Mouse (Mus musculus): ENCODE data around the gene Slc9a5.

DNA sequence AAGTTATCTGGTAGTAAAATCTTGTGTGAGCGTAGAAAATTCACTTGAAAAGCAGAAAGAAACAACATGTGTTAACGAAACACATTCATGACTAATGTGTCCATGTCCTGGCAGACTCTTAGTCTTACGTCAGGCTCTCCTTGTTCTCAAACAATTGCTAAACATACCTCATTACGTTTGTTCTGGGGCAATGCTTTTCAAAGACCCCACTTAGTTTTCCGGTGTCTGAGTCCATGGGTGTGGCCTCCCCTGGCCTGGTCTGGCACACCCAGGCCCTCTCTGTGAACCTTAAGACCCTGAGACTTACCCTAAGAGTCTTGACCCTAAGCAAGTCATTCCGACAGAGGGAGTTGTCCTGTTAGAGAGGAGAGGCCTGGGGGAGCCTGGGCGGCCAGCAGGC lies 45.3 kb downstream of the Slc9a5 start:
- TF ChIP-seq ZNF384 (IDR thresholded peaks at IDR 0.05; ENCODE audit: low read depth, low read length) = no peak
- no peak for TF ChIP-seq MAFK (IDR thresholded peaks at IDR 0.05; ENCODE audit: insufficient read depth, low read depth, low read length)
- no peak for TF ChIP-seq ZC3H11A (IDR thresholded peaks at IDR 0.05; ENCODE audit: borderline replicate concordance, low read depth, low read length)
